Mouse (Mus musculus) monocyte, adult 59 days (primary cell): ENCODE results near the gene Mup11. TPM values are rescaled to one million over a fixed set of nuclear protein-coding genes. Genes with fewer than 3 reads are reported as not detected.

Experiments used
- total RNA-seq, 2 experiments: library from RNA; stranded (reverse); gene quantifications; one replicate each; pipeline ENCODE4 v1.2.4; 2023

Mup11 gene
- not detected for total RNA-seq

GRCm38 (mm10) chr4:60662311-60662710, at the start of gene Mup11:
Mup11 (minus strand) TSS chr4:60662411.

Other genes starting within 250 kb of the Mup11 start
- not detected for gene Mup9, start 240.5 kb downstream of the Mup11 start, total RNA-seq
- gene Mup1, start 160.5 kb downstream of the Mup11 start, total RNA-seq = not detected
- gene Mup10, start 80.2 kb downstream of the Mup11 start, total RNA-seq = not detected
- gene Mup12, start 78.9 kb upstream of the Mup11 start, total RNA-seq = not detected
- gene Mup22, start 159.1 kb upstream of the Mup11 start, total RNA-seq = not detected